Mouse (Mus musculus) embryo, embryonic 10.5 days (tissue): ENCODE data around the gene Plpp4.

Experiments
- DNase-seq: peaks from one replicate; pipeline ENCODE4 v3.0.0-alpha.2; 2015; ENCODE audit warnings: low spot score

Plpp4 gene

DNA sequence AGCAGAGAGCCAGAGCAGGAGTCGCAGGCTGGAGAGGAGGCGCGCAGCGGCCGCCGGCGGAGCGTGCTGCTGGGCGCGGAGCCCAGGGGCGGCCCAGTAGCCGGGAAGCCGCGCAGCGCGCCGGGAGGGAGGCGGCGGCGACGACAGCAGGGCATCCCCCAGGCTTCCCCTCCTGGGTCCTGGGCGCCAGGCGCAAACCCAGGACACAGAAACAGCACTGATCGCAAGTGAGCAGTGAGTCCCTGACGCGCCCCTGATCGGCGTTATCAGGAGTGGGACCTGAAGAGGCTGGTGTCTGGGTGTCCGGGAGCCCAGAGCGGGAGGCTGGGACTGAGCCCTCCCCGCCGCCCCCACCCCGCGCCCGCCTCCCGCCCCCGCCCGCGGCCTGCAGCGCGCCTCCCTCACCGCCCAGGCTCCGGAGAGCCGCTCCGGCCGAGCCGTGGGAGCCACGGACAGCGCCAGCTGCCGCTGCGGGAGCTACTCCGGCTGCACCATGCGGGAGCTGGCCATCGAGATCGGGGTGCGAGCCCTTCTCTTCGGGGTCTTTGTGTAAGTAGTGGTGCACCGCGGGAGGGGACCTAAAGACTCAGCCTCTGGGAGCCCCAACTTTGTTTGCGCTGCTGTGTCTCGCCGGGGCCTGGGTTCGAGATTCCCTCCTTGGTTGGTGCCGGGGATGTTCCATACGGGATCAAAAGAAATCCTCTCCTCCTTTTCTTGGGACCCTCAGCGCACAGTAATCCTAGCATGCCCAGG is at the start of gene Plpp4:
Gene Plpp4, plus strand, starts transcription at position 411 of the 753 bp plus-strand sequence.
- DNase-seq = peak; percentile 53

DNA sequence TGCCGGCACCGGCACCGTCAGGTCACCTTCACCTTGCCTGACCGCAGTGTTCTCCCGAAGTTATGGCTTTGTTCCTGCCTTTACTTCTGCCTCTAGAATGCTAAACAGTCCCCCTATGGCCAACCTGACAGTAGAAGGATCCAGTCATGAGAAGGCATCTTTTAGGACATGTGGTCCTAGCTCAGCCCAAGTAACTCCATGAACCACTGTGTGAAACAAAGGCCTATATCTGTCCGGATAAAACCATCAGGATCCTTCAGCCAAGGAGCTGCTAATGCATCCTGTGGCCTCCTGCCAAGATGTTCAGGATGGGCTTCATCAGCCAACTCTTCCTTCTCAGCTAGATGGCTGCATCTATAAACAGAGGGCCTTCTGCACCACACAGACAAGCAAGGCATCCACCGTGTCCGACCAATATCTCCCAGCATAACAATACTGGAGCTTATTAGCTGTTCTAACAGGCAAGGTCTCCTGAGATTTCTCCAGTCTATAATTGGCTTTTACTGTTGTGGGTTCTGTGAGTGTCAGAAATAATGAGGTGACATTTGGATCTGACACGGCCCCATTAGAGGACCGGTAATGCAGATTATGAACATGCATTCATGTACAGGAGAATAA is 40.8 kb upstream of the Plpp4 start:
- no peak for DNase-seq

DNA sequence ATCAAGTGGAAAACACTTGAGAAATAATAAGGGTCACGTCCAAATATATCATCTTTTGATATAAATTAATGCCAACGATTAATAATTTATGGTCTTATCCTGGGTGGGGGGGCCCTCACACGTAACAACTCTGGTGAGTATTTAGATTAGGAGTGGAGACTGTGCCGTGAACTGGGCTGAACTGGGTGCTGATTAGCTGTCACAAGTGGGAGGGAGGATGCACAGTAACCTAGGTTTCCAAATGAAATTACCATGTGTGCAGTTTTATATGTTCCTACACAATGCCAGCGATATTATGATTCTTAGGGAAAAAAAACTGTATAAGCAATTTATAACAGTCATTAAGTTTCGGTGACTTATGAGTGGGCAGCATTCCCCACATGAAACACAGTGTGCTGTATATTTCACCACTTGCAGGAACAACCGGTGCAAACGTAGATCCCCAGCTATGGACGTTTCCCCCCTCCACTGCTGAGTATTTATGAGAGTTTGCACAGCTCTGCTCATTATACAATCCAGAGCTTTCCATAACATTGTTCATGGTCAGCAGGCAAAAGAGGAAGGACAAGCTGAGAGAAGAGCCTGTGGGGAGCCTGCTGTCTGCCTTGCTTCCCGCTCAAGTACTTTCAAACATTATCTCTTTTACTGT is 40.2 kb upstream of the Plpp4 start:
- no peak for DNase-seq

DNA sequence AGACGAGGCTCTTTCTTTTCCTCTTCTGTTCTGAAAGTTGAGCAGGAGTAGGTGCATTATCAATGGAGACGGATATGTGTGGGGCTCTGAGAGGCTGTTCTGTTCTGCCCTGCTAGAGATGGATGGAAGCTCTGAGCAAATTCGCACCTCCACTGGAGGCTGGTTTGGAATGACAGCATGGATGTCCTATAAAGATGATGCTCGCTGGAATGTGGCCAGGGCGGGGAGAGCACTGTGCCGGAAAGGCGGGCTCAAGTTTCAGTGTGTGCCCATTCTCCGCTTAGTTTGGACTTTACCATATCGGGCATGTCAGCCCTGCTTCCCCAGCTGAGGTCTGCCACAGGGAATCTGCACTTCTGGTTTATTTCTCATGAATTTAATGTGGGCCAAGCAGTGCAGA is 35.9 kb upstream of the Plpp4 start:
- DNase-seq = no peak

DNA sequence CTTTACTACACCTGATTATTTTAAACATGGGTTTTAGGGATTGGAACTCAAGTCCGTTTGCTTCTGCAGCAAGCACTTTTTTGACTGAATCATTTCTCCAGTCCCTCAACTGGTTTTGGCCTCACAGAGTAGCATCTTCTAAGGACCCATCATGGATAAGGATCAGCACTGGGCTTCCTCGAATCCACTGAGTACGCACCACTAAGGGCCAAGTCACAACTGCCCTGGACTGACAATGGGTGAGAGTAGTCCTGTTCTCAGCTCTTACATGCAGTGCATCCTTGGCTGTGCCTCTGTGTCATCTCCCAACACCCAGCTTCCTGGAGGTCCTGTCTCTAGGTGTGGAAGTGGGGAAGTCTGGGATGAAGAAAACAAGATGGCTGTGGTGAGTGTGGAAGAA is 35.2 kb upstream of the Plpp4 start:
- no peak for DNase-seq

DNA sequence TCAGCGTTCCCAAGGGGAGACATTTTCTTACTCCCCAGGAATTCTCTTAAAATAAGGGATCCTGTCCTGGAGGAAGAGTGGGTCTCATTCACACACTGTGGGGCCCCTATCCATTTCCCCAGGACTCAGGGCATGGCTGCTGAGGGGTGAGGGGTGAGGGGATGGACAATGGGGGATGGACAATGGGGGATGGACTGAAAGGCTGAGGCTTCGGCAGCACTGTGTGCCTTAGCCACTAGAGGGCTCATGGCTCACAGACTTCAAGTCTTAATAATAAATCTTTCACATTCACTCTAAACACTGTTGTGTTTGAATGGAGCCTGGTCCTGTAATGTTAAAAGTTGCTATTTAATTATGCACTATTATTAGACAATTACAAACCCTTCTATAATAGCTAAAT is 21.4 kb upstream of the Plpp4 start:
- peak; percentile 76 for DNase-seq

DNA sequence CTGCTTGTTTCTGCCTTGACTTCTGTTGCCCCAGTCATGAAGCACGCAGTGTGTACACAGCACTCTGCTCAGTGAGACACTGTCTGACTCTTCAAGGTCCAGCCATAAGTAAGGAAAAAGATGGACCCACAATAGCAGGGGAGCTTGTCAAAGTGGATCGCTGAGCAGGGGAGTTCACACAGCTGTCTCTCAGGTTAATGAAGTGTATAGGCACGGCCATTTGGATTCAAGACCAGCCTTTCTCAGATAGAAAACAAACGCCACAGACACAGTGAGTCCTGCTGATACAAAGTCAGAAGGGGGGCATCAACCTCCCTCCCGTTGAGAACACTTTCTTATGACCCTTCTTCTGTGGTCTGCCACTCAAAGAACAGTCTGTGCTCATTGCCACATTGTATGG is 20.8 kb upstream of the Plpp4 start:
- no peak for DNase-seq

DNA sequence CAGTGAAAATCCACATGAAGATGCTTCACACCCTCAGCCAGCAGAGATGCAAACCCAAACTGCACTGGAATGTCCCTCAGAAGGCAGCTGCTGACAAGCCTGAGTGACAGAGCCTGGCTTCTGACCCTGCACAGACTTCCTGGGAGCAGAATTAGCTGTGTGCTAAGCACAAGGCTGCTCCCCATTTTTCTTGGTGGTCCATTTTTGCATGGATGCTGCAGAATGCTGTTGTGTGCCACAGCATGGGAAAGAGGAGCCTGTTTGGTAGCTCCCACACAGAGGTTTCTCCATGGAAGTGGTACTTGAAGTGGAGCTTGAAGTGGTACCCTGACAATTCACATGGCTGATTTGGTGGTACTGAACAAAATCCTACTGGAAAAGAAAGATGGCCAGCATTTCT is 5.8 kb upstream of the Plpp4 start:
- no peak for DNase-seq

DNA sequence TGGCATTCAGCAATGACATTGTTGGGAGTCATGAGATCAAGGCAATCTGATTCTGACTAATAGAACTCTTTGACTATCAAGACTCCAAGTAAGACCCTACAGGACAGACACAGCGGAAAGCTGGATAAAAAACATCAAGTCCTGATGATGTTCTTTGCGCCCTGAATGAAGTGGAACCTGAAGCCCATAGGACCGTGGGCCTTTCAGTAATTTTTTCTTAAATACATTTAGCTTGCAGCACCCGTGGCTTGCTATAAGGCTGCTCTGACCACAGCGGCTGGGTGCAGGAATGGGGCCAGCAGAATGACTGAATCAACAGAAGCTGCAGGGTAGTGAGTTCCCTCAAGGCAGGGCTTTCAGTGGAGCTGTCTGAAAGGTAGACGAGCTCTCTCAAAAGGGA is 3.4 kb upstream of the Plpp4 start:
- DNase-seq = no peak

DNA sequence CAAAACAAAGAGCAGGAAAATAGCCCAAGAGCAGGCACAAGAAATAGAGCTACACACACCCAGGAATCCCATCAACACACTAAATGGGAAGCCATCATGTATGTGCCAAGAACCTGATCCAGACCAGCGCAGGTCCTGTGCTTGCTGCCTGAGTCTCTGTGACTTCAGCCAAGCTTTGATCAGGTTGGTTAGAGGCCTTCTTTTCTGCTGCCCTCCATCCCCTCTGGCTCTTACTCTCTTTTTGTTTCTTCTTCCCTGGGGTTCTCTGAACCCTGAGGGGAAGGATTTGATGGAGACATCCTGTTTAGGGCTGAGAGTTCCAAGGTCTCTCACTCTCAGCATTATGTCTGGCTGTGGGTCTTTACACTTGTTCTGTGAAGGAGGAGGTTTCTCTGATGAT is 2.7 kb upstream of the Plpp4 start:
- DNase-seq = no peak

DNA sequence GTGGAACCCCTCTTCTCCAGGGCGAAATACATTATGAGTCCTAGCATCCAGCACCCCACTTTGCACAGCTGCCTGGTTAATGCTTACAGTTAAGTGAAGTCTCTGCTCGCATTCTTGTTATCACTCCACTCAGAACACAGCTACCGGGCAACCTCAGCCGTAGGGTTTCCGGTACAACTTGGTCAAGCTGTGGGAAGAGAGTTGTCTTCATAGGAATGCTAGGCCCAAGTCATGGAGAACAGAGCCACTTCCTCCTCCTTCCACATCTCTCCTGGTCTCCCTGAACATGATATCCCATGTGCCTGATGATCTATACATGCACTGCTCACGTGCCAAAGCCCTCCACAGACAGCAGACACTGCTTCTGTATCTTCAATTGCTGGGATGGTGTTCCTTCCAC is 1.4 kb upstream of the Plpp4 start:
- DNase-seq = no peak

DNA sequence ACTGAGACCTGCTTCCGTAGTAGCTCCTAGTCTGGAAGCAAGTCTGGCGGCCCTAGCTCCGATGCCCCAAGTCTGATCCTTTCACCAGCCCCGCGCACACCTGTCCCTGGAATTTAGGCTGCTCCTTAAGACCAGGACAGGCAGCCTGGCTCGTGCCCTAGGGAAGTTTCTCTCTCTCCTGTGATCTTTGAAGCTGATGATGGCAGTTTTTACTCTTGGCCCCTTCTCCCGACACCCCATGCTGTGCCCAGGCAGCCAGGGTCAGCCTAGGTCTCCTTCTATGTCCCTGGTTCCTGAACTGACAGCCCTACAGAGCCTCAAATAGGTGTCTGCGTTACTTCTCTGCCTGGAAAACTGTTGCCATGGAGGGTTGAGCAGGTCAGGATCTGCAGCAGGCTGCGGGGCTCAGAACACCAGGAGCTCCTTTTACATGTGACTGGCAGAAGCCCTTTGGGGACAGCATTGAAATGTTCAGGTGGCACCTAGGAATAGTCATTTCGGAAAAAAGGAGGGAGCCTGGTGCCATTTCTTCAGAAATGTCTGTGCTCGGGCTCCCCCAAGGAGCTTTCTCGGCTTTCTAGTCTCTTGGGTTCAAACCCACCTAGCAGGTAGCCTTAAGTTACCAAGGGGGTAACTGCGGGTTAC is 665 bp downstream of the Plpp4 start:
- DNase-seq = no peak

DNA sequence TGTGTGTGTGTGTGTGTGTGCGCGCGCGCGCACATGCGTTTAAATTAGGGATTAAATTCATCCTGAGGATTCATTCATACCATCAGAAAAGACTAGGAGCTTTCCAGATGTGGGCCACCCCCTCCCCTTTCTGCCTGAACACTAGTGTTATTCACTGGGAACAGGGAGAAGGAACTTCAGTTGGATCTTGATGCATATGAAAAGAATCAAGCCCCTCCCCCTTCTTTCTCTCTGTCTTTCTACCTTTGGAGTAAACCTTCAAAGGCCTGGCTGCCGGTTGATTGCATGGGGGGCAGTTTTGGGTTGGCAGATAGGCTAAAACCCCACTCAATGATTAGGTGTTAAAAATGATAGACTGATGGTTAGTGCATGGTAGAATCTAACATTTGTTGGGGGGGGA is 1.5 kb downstream of the Plpp4 start:
- DNase-seq = peak; percentile 14

DNA sequence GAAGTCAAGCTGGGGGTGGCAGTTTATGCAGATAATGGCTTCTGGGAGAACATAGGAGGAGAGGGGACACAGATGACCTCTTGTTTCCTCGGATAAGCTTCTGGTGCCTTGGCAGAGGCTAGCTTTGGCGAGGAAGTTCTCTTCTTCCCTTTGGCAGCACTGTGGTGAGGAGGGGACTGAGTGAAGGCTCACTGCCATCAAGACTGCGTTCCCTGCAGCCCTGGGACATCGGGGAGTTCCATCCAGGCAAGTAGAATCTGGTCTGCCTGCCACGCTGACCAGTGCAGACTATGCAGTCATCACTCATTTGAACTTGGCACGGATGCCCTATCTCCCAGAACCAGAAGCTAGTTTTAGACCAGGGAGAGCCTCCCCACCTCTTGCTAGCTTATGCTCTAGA is 2.4 kb downstream of the Plpp4 start:
- DNase-seq = no peak

DNA sequence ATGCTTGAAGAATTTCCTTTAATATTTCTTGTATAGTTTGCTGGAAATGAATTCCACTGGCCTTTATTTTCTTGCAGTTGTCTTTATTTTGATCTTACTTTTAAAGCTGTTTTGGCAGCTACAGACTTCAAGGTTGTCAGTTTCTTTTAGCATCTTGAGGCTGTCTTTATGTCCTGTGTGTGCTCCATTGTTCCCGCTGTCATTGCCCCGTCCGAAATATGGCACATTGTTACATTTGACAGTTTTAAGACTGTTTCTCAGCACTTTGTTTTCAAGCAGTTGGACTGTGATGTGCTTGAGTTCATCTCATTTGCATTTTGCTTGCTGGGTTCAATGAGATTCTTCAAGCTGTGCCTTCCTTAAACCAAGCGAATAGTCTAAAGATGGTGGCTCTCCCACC is 17.0 kb downstream of the Plpp4 start:
- DNase-seq = peak; percentile 15

DNA sequence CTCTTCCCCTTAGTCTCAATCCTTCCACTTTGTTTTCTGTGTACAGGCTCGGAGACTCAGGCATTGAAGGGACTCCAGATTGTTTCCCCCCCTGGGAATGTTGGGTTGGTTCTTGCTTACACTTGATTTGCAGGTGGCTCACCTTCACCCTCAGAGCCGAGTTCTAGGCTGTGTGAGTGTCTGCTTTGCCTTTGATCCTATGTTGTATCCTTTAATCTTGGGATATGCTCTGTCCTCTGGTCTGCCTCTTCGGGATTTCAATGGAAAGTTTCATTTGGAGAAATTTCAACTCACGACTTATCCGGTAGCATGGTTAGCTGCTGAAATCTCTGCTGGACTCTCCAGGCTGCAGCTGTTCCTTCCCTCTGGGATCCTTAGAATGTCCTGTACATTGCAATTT is 17.9 kb downstream of the Plpp4 start:
- DNase-seq = no peak

DNA sequence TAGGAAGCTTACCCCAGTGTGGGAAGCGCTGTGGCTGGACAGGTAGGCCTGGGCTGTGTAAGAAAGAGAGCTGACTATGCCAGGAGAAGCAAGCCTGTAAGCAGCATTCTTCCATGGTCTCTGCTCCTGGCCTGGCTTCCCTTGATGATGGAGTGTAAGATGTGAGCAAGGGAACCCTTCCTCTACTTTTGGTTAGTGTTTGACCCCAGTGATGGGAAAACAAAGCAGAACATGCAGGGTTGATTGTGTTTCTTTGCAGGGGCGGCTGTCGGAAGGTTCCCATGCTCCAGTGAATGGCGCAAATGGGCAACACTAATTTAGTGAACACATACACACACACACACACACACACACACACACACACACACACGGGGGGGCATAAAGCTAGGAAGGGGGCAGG is 20.9 kb downstream of the Plpp4 start:
- DNase-seq = no peak

DNA sequence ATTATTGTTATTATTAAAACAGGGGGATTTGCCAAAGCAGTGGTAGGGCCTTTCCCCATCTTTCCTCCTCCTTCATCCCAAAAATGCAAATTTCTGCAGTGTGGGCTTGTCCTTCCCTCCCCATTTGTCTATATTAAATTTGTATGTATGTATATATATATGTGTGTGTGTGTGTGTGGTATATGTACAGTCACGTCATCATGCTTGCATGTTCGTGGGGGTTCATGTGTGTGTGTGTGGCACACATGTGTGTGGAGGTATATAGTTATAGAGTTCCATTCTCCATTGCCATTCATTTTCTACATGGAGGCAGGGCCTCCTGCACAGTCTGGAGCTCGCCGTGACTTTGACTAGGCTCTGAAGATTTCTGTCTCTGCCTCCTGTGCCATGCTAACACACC is 22.0 kb downstream of the Plpp4 start:
- DNase-seq = no peak

DNA sequence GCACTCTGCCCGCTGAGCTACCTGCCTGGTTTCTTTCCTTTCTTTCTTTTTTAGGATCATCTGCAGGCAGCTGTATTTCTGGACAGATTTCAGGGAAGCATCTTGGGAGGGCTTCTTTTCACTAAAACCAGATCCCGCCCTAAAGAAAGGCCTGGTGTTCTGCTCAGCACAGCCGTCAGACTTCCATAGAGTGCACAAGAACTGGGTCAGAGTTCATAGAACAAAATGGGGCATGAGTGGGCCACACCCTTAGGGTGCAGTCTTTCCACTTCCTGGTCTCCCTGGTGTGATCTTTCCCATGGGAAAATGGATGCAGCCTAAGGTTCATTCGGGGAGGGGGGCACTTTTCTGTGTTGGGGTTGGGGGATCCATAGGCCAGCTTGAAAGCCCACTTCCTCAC is 22.4 kb downstream of the Plpp4 start:
- no peak for DNase-seq

DNA sequence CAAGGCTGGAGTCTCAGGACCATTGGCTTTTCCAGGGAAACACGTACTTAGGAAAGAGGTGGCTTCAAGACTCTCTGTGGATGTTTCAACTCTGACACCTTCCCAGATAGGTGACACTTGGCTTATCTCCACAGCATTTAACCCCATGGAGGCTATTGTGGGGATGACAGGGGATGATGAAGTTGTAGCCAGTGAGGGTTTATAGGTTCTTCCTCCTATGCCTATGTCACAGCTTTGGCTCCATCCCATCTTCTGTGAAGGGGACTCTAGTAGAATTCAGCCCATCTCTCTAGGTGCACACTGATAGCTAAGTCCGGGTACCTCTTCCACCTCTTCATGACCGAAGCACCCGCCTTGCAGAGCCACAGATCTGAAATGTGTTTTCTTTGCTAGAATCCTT is 25.1 kb downstream of the Plpp4 start:
- DNase-seq = no peak

DNA sequence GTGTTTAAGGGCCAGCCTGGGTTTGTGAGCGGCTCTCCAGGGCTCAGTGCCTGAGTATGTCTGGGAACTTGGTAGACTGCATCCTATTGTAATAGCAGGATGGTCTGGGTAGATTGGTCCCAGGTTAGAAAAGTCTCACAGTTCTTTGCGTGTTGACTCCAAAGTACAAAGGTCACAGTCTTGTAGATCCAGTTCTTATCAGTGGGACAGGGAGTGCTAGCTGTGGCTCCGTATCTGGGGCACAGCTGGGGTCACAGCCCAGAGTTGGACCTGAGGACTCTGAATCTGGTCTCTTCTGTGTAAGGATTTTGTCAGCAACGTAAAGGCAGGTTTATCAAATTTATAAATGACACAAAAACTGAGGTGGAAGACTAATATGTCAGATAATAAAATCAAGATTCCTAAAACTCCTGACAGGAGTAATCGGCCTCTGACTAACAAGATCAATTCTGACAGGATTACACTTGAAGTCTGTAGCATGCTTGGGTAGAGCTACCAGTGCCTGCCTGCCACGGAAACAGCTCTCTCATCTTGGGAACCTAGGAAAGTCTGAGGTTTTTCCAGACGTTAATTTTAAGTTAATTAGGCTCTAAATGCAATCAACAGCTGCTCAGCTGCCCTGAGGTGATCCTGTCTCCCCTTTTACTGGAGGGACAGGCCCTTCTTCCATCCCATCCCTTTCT is 28.5 kb downstream of the Plpp4 start:
- DNase-seq = no peak

DNA sequence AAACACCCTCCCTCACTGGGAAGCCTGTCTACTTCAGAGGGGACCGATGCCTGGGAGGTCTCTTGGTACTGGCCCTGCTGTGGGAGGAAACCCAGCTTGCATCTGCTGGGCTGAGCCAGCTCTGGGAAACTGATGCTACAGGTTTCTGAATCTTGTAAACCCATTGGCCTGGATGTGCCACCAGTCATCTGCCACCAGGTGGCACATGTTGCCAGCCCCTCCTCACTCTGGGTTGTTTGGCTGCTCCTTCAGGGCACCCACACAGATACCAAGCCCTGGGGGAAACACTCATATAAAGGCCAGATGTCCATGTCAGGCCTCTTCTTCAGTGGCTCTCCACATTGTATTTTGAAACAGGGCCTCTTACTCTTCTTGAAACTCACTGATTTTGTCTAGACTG is 36.4 kb downstream of the Plpp4 start:
- DNase-seq = no peak

DNA sequence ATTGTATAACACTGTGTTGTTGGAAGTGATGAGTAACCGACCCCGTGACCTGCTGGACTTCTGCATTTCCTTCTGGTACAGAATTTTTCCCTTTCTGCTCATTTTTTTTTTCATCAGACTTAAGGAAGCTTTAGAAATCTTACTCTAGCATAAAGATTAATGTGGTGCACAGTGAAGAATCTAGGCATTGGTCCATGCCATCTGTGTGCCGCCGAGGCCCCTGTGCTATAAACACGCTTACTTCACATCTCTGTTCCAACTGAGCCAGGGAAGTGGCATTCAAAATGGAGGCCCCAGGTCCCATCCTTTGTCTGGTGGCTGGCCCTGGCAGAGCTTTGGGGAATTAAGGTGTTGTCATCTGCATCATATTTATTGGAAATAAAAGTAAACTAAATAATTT is 44.8 kb downstream of the Plpp4 start:
- DNase-seq = no peak
